Mouse (Mus musculus): ENCODE measurements at regions not wholly inside any gene's neighbourhood (a gene's known extent, or its start where the extent isn't known, plus 50 kb on each side); places are given as distances from the start of the nearest gene placed in this dataset.

- 86% methylated on average over 5 of the region's 5 CpGs for WGBS
- H3K36me3 ChIP-seq (replicated peaks; ENCODE audit: control insufficient read depth, insufficient read depth, low read depth, low read length) = no peaks in the 10 kb centered on the region
- no peak overlapping the region for H3K27ac ChIP-seq (replicated peaks; ENCODE audit: low read depth, low read length)
- DNase-seq (ENCODE audit: low spot score) = no peak
- no peak overlapping the region for H3K9ac ChIP-seq (replicated peaks; ENCODE audit: low read length)
- no peak overlapping the region for H3K4me2 ChIP-seq (ENCODE audit: low read depth, low read length)
- H3K4me1 ChIP-seq (ENCODE audit: control insufficient read depth, insufficient read depth, low read length) = no peaks in the 10 kb centered on the region
- H3K4me3 ChIP-seq (ENCODE audit: low read depth, low read length) = no peak overlapping the region
- no peaks in the 10 kb centered on the region for H3K9me3 ChIP-seq (replicated peaks; ENCODE audit: control insufficient read depth, low read length)
- no peaks in the 10 kb centered on the region for H3K27me3 ChIP-seq (ENCODE audit: control insufficient read depth, insufficient read depth, low read length)
- no peak for ATAC-seq (replicated peaks; ENCODE audit: insufficient number of reproducible peaks, low FRiP score, low TSS enrichment, low read depth)
These were observed 849.2 kb upstream of the Cldn34c4 start for GRCm38 (mm10) chrX:128585496-128586105.

DNA sequence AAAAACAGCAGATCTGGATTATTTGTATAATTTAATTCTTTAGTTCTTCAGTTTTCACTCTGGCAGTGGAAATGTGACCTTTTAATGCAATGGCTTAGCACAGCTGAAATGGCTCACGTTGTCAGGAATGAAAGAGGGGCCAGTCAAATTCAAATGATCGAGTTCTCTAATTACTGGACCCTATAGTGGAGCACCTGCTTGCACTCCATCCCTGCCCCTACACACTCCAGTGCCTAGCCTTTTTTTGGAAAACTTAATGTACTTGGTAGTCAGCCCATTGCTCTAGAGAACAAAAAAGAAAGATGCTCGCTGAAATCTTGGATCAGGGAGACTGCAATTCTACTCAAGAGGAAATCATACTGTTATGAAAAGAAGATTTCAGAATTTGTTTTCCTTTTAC is 841.0 kb upstream of the Cldn34c4 start:
- Histone ChIP-seq H3K27me3 (ENCODE audit: control insufficient read depth, insufficient read depth, low read length) (no peaks in the 10 kb centered on the region), H3K4me3 (ENCODE audit: low read depth, low read length) (no peak overlapping the region), H3K9ac (replicated peaks; ENCODE audit: low read length) (no peak overlapping the region), H3K4me2 (ENCODE audit: low read depth, low read length) (no peak overlapping the region), H3K9me3 (replicated peaks; ENCODE audit: control insufficient read depth, low read length) (no peaks in the 10 kb centered on the region), H3K27ac (replicated peaks; ENCODE audit: low read depth, low read length) (no peak overlapping the region), H3K4me1 (ENCODE audit: control insufficient read depth, insufficient read depth, low read length) (no peaks in the 10 kb centered on the region), H3K36me3 (replicated peaks; ENCODE audit: control insufficient read depth, insufficient read depth, low read depth, low read length) (no peaks in the 10 kb centered on the region)
- no peak for DNase-seq (ENCODE audit: low spot score)
- WGBS = 33% methylated on average over 3 of the region's 3 CpGs
- no peak for ATAC-seq (replicated peaks; ENCODE audit: insufficient number of reproducible peaks, low FRiP score, low TSS enrichment, low read depth)

DNA sequence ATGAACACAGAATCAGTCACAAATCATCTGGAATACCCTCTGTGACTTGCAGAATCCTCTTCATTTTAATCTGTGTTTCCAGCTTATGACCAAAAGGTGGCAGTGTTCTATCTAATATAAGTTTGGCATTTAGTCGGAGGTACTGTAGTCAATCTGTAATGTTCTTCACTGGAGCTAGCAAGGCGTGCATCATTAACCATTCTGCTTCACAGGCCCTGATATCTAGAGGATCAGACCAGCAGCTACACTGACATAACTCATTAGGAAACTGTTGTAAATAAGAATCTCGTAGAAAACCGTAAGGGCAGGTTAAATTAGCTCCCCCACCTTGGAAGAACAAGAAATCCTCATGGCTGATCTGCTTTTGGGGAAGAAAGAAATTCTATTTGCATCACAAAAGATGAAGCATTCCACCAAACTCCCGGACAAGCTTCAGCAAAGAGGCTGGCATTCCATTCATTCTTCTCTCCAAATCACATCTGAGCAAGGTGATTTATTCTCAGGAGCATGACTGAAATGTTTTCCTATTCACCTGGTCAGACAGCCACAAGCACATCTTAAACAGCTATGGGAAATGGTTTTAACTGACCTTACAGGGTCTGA is 840.0 kb upstream of the Cldn34c4 start:
- H3K9ac ChIP-seq (replicated peaks; ENCODE audit: low read length) = no peak overlapping the region
- no peaks in the 10 kb centered on the region for H3K4me1 ChIP-seq (ENCODE audit: control insufficient read depth, insufficient read depth, low read length)
- no peak overlapping the region for H3K4me3 ChIP-seq (ENCODE audit: low read depth, low read length)
- no peak overlapping the region for H3K4me2 ChIP-seq (ENCODE audit: low read depth, low read length)
- no peaks in the 10 kb centered on the region for H3K27me3 ChIP-seq (ENCODE audit: control insufficient read depth, insufficient read depth, low read length)
- no peaks in the 10 kb centered on the region for H3K36me3 ChIP-seq (replicated peaks; ENCODE audit: control insufficient read depth, insufficient read depth, low read depth, low read length)
- ATAC-seq (replicated peaks; ENCODE audit: insufficient number of reproducible peaks, low FRiP score, low TSS enrichment, low read depth) (no peak), DNase-seq (ENCODE audit: low spot score) (peak; percentile 54)
- H3K9me3 ChIP-seq (replicated peaks; ENCODE audit: control insufficient read depth, low read length) = no peaks in the 10 kb centered on the region
- H3K27ac ChIP-seq (replicated peaks; ENCODE audit: low read depth, low read length) = no peak overlapping the region
- WGBS = 5% methylated on average over 5 of the region's 5 CpGs

Measured in embryonic facial prominence, embryonic 11.5 days (tissue).